Mouse (Mus musculus): ENCODE data around the gene Tbc1d2b.

The Tbc1d2b gene

GRCm38 (mm10) chr9:90270193-90270943 lies at the start of gene Tbc1d2b:
Tbc1d2b (minus strand) TSS chr9:90270804.
- DNase-seq (ENCODE audit: low read depth), result no peak

- no peak for DNase-seq (ENCODE audit: low read depth)
Measured at GRCm38 (mm10) chr9:90316300-90316699, 45.7 kb upstream of the Tbc1d2b start.

DNA sequence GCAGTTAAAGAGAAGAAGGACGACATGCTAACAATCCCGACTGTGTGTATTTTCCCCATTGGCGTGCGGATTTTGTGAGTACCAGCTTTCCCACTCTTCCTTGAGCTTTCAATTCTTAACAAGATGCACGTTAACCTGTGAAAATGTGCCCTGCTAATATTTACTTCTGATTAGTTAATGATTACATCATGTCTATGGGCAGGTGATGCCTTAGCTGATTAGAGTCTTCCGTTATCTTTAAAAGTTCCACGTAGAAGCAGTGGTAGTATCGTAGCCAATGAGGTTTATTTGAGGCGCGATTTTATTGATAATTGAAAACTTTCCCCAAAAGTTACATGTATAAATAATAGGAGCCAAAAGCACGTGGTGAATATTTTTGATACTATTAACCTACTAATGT lies 45.1 kb upstream of the Tbc1d2b start:
- DNase-seq (ENCODE audit: low read depth), result no peak

- no peak for DNase-seq (ENCODE audit: low read depth)
Measured at GRCm38 (mm10) chr9:90304254-90304653, 33.6 kb upstream of the Tbc1d2b start.

GRCm38 (mm10) chr9:90303101-90303835 lies 32.7 kb upstream of the Tbc1d2b start:
- DNase-seq (ENCODE audit: low read depth), result peak; percentile 36

DNA sequence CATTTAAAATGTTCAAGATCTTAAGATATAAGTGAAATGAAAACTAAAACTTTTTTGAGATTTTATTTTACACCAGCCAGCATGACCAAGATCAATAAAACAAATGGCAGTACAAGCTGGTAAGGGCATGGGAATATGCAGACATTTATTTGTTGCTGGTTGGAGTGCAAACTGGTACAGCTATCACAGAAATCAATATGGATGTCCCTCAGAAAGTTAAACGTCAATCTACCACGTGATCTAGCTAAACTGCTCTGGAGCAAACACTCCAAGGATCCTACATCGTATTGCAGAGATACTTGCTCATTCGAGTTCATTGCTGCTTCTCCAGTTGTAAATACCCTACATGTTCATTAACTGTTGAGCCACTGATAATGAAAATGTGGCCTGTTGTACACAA lies 32.1 kb upstream of the Tbc1d2b start:
- DNase-seq (ENCODE audit: low read depth), result no peak

DNA sequence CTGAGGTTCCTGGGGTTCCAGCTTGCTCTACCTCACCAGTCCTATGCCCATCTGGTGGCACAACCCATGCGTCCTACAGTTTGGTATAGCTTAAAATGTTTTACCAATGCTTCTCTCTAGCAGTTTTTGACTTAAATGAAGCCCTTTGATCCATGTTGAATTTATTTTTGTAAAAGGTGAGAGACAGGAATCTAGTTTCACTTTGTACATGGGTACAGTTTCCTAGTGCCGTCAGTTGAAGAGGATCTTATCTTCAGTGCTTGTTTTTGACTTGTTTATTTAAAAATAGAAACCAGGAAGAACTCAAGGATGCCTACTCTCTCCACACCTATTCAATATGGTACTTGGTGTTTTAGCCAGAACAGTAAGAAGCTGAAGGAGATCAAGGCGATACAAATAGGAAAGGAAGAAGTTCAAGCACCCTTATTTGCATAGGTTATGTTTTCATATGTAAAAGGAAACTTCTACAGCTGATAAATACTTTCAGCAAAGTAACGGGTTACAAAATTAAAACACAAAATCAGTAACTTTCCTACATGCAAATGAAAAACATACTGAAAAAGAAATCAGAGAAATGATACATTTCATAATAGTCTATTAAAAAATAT lies 30.6 kb upstream of the Tbc1d2b start:
- DNase-seq (ENCODE audit: low read depth), result no peak

GRCm38 (mm10) chr9:90297637-90298036 lies 27.0 kb upstream of the Tbc1d2b start:
- DNase-seq (ENCODE audit: low read depth), result no peak

GRCm38 (mm10) chr9:90293641-90294398 lies 23.2 kb upstream of the Tbc1d2b start:
- DNase-seq (ENCODE audit: low read depth), result no peak

- DNase-seq (ENCODE audit: low read depth), result no peak
Measured at GRCm38 (mm10) chr9:90278397-90278796, 7.8 kb upstream of the Tbc1d2b start.

- DNase-seq (ENCODE audit: low read depth), result no peak
Measured at GRCm38 (mm10) chr9:90277884-90278283, 7.3 kb upstream of the Tbc1d2b start.

DNA sequence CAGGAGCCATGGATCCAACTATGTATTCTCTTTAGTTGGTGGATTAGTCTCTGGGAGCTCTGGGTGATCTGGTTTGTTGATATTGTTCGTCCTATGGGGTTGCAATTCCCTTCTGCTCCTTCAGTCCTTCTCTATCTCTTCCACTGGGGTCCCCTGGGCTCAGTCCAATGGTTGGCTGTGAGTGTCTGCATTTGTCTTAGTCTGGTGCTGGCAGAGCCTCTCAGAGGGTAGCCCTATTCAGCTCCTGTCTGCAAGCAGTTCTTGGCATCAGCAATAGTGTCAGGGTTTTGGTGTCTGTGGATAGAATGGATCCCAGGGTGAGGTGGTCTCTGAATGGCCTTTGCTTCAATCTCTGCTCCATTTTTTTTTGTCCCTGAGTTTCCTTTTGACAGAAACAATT lies 6.2 kb upstream of the Tbc1d2b start:
- DNase-seq (ENCODE audit: low read depth), result no peak

DNA sequence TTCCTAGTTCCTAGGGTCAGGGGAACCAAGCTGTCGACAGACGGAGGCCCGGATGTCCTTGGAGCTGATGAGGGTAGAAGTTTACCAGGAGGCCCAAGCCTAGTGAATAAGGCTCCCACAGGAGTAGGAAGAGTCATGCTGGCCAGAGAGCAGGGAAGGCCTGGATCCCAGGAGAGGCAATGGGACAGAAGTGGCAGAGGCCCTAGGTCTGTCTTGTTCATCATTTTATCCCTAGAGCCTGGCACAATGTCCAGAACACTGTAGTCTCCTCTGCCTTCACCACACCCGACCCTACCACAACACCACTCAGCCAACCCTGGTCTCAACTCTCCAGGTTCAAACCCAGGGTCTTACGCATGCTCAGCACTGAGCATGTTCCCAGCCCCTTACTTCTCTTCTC lies 5.3 kb upstream of the Tbc1d2b start:
- DNase-seq (ENCODE audit: low read depth), result no peak

DNA sequence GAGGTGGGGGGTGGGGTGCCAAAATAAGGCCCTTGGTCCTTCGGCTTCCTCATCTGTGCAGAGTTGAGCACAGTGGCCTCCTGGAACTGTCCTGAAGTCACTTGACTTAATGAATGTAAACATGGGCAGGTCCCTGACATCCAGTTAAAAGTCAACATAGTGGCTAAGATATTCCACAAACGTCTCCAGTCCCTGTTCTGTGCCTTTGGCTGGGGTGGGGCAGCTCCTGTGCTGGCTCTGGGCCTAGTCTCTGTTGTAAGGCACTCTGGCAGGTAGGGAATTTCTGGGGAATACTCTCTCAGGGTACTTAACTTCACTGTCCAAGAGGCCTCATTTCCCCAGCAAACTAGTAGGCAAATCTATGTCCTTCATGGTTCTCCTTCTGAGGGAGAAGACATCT lies 4.9 kb upstream of the Tbc1d2b start:
- no peak for DNase-seq (ENCODE audit: low read depth)

DNA sequence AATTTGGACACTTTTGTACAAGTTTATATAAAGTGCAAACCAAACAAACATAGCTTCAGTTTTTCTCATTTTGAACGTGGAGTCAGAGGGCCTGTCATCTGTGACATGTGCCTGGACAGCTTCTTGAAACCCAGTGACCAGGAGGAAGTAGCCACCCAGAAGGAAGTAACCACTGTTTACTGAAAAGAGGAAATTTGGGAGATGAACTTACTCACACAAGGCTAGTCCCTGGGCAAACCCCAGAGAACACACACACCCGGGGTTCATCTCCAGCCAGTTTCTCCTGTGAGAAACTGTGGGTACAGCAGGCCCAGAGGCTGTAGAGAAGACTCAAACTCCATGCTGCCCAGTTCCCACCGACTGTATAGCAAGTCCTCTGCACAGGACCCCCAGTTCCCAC lies 3.9 kb upstream of the Tbc1d2b start:
- no peak for DNase-seq (ENCODE audit: low read depth)

GRCm38 (mm10) chr9:90272346-90272745 lies 1.7 kb upstream of the Tbc1d2b start:
- no peak for DNase-seq (ENCODE audit: low read depth)

GRCm38 (mm10) chr9:90271541-90272090 lies 1.0 kb upstream of the Tbc1d2b start:
- no peak for DNase-seq (ENCODE audit: low read depth)

- no peak for DNase-seq (ENCODE audit: low read depth)
Measured at GRCm38 (mm10) chr9:90270944-90271295, 316 bp upstream of the Tbc1d2b start.

DNA sequence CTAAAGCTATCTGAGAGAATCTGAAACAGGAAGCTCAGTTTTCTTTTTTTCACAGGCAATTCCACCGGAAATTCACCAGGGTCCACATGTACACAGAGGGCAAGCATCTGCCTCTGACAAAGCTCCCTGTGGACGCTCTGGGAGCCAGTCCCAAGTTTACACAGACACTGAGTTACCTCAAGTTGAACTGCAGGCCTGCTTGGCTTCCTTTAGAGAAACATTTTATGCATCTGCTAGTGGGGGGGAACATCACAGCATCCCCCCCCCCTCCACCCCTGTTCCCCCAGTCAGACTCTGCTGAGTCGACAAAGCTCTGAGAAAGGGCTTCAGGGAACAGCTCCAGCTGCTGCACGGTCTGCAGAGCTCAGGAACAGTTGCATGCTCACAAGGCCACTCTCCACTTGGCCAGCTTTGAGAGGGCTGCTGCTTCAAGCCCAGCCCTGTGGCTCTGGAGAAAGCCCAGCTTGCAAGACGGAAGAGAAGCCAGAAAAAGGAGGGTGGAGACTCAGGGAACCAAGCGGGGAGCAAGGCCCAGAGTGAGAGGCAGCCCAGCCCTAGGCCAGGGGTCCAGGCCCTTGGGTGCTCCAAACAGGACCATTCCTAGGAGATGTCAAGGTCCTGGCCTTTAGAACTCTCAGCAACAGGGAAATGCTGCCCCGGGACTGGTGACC lies 1.5 kb downstream of the Tbc1d2b start:
- DNase-seq (ENCODE audit: low read depth), result no peak

DNA sequence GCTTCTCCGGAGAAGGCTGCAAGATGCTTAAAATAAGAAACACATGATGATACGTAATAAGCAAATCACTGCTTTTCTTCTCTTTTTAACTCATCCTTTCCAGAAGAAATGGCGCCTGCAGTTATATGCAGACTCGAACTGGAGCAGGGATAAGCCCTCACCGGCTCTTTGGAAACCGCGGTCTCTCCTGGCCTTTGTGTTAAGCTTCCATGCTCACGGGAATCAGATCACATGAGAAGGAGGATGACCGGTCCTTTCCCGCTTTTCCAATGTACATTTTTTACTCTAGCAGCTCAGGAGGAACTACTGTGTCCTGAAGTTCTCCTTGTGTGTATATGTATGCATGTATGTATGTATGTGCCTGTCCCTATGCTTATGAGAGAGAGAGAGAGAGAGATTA lies 3.7 kb downstream of the Tbc1d2b start:
- DNase-seq (ENCODE audit: low read depth), result no peak

GRCm38 (mm10) chr9:90266059-90266458 lies 4.5 kb downstream of the Tbc1d2b start:
- DNase-seq (ENCODE audit: low read depth), result no peak
